Mouse (Mus musculus): ENCODE results near the gene Pdlim5.
"Not testable (repeated sequence)": the region's sequence is repeated elsewhere in the genome, so short reads cannot be mapped to it uniquely, and the experiment has no call there.

Pdlim5 gene

DNA sequence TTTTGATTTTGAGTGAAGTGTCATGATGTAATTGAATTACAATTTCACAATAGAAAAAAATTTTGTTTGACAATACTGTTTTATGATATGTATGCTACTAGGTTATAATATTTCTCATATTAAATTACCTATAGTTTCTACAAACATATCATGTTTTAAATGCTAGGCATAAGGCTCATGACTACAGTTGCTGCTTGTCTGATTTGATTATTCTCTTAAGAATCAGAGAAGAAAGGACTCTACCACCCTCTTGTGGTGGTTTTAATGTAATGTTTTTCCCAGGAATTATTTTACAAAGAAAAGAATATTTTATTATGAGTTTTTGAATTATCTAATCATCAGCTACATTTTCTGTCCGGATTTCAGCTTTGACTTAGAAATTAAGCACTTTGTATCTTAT lies 120.5 kb downstream of the Pdlim5 start:
- no peak for DNase-seq (ENCODE audit: low spot score)

DNA sequence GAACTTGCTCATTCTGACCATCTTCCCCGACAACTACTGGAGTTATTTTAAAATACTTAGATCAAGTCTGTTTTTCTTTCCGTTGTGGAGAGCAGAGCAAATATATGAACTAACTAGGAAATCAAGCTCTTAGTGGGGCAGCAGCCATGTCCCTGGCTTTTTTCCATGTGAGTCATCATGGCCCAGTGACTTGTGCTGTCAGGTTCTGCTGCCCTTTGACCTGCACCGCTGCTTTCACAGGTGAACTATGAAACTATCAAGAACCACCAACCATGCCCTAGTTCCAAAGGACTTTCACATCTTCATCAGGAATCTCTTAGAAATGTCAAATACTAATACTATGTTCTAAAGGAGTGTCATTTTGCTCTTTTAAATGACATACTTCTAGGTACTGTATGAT lies 121.0 kb downstream of the Pdlim5 start:
- no peak for DNase-seq (ENCODE audit: low spot score)

DNA sequence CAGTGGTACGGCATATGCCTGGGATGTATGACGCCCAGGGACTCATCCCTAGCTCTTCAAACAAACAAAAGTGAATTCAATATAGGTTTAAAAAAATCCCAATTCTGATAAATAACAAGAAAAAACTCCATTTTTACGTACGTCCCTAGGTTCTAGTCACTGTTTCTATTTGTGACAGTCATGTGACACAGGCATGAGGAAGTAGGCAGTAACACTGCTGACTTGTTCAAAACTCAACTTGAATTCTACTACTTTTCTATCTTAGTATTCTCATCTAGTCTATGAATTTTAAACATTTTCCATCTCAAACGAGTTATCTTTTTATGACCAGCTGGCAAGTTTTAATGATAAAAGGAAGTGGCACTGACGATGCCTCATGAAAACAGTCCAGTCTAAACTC lies 122.2 kb downstream of the Pdlim5 start:
- no peak for DNase-seq (ENCODE audit: low spot score)

DNA sequence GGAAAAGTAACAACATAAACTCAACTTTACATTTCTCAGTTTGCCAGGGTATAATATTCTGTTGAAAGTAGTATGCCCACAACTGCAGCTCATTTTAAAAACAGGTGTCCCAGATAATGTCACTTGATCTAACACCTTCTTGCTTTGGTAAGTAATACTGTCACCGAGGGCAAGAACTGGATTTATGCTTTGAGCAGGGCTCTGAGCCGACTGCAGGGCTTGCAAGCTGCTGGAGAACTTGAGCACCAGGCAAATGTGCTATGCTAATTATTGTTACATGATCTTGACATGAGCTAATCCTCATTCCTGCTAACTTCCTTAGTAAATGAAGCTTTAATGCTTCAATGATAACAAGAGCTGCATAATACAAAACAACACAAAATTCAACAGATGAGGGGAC lies 139.1 kb downstream of the Pdlim5 start:
- DNase-seq (ENCODE audit: low spot score), result no peak

DNA sequence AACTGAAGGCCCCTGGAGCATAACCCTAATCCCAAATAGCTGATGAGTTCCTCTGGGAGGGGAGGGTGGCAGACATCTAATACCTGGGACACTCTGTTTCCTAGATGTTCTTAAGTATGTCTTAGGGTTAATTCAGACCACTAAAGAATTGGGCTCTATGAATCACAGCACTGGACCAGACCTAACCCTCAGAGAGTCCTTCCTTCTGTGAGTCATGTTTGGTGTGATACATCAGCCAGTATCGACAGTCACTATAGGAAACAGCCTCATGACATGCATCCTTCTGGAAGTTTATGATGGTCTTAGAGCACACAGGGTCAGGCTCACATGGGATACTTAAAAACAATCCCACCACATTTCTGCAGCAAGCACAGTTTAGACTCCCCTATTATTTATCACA lies 143.4 kb downstream of the Pdlim5 start:
- no peak for DNase-seq (ENCODE audit: low spot score)

DNA sequence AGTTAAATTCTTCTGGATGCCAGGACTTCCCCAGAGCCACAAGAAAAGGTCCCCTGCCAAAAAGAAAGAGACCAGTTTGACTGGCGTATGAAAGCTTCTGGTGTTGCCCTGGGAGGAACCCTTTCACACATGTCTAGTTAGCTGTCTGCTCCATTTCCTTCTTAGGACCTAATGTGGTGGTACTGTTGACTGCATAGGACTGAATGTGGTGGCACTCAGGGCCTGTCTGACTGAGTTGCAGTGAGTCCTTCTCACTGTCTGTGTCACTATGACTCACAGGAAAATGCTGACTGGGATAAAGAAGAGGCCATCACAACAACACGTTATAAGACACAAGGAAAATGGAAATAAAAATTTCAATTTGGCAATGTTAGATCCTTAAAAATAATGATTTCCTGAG lies 146.0 kb downstream of the Pdlim5 start:
- no peak for DNase-seq (ENCODE audit: low spot score)

DNA sequence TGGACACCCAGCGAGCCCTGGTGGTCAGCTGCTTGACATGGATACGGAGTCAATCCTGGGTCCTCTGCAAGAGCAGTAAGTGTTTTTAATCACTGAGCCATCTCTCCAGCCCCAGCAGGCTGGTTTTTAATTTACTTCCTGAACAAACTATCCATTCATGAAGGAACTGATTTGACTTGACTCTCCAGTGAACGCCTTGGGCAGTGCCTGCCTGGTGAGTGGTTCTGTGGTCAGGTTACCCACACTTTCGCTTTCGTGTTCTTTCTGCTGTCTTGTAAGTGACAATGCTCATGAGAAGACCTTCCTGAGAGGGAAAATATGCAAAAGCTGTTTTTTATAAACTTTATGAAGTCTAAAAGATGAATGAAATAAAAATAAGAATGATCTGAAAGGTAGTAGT lies 152.2 kb downstream of the Pdlim5 start:
- no peak for DNase-seq (ENCODE audit: low spot score)

DNA sequence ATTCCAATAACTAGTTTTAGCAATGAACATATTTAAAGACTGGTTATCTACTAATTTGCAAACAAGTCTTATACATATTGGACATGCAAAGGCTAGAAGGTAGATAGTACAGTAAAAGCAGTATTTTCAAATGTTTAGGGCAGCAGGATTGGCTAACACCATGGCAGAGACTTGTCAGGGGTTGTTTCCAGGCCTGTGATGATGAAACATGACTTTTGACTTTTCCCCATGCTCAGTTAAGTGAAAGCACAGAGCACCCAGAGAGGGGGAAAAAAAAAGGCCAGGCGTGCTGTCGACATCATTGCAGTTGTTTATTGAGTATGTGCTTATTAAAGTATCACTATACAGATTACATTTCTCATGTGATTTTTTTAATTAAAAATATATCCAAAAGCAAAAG lies 156.2 kb downstream of the Pdlim5 start:
- DNase-seq (ENCODE audit: low spot score), result no peak

DNA sequence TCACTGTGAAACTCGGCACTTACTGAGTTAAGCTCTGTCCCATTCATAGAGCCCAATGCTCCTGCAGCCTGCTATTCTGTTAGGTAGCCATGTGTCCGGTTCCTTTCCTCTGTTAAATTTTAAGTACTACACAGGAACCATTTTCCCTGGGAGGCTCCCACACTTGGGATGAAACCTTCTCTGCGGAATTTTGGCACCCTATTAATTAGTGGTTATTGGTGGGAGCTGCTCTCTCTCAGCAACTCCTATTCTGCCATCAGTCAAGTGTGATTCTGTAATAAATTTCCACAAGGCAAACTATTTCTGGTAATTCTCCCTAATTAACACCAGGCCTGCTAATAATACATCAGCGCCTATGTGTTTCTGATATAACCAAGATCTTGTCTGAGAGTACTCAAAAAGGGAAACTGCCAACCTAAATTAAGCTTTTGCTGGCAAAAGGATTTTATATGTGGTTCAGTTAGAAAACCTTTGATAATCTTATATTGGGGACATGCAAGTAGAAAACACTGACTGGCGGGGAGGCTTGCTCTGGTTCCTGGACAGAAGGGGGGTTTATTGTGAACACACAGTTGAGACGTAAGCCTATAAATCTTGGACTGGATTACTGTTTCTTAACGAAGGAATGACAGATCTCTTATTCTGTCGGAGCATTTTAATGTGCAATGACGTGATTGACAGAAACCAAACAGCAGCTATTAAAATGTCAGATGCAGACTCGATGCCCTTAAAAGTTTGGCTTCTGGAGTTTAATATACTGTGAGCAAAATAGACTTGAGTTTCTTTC lies 157.0 kb downstream of the Pdlim5 start:
- DNase-seq (ENCODE audit: low spot score), result no peak

DNA sequence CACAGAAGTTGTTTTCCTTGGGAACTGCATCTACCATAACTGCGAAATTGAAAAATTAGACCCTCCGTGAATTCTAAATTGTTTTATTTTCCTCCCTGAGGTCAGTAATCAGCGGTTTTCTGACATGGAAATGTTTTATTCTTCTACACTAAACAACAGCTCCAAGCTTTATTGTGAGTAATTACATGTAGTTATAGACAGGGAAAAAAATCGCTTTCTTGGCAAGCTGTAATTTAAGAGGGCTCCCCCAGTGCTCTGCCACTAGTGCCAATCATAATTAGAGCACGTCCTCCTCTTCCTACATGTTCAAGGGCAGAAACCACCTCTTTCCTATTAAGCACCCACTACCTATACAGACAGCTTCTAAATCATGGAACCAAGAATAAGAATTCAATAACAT lies 157.9 kb downstream of the Pdlim5 start:
- DNase-seq (ENCODE audit: low spot score), result no peak

DNA sequence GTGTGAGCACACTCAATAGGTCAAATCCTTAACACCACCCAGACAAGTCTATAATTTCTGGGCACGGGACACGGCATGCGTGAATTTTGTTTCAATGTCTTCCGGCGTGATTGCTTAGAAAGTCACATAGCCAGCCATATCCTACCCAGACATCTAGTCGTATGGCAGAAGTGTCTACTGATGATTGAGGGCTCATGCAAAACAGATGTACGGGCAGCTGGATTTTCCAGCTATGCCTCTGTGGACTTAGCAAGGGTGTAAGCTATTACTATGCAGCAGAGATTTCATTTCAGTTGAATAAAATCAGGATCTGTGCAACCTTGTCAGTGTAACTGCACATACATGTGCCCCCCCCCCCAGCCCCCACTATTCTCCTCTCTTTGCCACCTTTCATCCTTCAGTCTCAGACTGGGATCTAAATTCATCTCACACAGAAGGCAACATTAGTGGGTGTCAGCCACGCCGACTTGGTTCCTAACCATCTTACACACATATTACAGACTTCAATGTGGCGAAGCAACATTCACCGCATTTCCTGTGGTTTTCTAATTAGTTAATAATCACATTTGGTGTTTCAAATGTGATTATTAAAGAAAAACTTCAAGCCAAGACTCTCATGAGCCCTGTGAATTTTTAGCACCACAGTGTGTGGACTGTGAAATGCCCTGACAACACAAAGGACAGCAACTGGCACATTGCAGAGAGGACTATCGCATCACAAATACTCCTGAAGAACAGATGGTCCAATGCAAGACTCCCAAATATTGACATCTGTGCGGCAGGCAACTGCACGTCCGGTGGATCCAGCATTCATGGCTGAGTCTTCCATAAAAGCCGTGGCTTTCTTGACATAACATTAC lies 161.7 kb downstream of the Pdlim5 start:
- no peak for DNase-seq (ENCODE audit: low spot score)

DNA sequence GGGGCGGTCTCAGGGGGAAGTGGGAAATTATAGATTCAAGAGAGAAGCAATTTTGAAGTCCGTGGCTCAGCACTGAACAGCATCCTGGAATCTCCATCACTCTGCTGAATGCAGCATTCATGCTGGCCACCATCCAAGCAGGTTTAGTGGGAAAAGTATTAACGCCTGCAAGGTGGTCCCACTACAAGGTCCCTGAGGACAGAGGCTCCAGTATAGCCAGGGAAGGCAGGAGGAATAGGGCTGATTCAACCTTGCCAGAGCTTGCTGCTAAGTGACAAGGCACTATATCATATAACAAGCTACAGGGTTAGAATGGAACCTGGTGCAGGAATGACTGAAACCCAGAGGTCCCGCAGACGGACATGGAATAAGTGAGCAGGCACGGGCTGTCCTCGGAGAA lies 166.8 kb downstream of the Pdlim5 start:
- DNase-seq (ENCODE audit: low spot score), result no peak

DNA sequence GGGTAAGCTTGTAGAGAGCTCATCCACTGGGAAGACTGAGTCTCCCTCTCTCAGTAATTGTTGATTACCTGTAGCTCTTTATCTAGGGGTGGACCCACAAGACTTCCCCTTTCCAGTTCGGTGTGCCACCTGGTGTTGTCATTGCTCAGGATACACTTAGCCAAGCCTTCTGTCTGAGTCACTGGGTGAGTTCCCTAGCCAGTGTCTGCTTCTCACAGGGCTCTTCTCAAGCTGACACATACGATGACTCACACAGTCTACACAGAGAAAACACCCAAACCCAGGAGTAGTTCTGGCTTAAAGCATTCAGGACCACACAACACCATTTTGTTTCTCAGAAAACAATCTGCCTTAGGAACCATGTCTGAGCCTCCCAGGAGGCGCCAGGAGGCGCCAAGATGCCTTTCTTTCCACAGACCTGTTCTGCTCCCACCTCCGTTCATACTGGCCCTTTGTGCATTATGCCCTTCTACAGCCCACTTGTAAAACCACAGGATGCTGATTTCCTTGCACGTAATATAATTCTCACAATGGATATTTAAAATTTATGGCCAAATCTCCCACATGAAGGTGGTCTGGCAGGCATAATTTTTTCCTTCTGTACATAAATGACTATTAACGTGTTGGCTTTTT lies 172.9 kb downstream of the Pdlim5 start:
- no peak for DNase-seq (ENCODE audit: low spot score)

DNA sequence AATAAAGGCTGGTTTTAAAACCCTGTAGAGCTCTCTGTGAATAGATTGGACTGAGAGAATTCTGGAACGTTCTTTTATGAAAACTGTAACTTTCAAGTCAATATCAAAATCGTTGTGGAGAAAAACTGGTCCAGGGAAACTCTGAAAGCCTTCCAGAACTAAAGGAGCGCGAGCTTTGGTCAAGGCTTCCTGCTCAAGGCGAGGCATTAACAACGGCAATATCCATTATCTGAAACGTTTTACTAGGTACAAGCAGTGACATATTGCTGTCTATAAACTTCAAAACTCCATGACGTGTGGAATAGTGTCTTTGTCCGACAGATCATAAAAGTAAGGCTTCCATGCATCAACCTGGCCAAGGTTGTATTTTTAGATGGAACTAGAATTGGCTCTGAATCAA lies 175.6 kb downstream of the Pdlim5 start:
- no peak for DNase-seq (ENCODE audit: low spot score)

DNA sequence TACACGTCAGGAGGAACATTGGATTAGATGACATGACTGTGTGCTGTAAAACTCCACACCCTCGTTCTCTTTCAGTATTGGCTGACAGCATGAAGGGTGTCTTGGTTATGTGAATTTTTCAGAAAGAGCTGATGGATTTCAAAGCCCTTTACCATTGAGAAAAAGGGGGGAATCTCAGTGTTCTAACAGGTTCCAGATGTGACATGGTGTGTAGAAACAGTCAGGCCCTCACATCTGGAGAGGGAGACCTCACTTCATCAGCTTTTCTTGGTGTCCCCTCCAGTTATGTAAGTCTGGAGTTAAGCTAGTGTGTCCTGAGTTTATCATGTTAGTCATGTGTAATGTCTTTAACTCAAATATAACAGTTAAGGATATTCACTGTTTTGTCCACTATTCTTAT lies 182.7 kb downstream of the Pdlim5 start:
- DNase-seq (ENCODE audit: low spot score), result no peak

DNA sequence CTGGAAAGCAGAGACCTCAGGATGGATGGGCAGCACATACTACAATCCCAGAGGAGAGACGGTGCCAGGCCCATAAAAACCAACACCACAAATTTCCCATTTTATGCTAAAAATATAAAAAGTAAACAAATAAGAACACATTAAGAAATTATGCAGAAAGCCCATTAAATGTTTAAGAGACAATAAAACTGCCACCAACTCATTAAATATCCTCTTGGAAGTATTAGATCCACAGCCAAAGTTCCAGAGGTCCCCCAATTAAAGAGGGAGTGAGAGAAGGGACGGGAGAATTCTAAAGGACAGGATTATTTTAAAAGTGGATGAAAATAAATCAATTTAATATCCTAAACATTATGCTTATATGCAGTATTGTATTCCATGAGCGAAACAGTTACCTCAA lies 183.3 kb downstream of the Pdlim5 start:
- no peak for DNase-seq (ENCODE audit: low spot score)

DNA sequence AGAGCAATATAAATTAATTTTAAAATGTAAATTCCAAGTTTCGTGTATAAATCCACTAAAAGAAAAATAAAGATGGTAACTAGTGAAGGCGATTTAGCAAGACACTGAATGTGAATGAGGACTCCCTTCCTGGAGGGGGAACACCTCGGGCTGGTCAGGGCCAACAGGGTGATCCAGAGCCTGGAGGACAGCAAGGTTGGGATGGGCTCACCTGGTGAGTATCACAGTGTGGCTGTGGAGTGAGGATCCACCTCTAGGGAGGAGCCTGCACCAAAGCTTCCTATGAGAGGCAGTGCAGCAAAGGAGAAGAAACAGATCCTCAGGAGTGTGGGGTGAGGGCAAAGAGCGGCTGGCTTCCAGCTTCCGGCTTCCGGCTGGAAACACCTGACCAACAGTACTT lies 185.5 kb downstream of the Pdlim5 start:
- no peak for DNase-seq (ENCODE audit: low spot score)

DNA sequence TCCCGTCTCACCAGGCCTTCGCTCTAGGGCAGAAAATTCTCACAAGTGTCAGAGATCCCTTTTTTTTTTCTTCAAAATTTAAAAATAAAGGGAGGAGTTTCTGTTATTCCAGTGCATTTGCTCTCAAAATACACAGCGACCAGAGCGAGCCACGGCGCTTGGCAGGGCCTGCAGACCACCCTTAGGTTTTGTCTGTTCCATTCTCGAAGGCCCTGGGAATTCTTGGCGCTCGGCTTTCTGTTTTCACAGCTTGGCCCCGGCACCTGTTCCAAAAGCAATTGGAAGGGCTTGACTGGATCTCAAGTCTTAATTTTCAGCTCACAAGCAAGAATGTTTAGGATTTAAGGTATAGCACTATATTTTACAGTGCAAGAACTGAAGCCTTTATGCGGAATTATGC lies 186.4 kb downstream of the Pdlim5 start:
- DNase-seq (ENCODE audit: low spot score), result no peak

DNA sequence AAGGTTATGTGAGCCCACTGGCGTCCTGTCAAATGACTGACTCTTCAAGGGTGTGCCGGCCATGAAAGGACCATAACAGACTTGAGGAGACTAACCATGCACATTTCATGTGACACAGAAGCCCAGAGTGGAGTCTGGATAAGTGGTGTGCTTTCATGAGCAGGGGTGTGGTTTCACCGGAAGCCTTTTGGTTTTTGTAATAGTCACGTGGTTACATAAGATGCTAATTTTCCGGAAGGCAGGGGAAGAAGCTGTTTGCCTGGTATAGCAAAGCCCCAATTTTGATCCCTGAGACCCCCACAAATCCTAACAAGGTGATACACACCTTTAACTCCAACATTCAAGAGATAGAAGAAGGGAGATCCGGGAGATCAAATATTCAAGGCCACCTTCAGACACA lies 188.0 kb downstream of the Pdlim5 start:
- DNase-seq (ENCODE audit: low spot score), result no peak

DNA sequence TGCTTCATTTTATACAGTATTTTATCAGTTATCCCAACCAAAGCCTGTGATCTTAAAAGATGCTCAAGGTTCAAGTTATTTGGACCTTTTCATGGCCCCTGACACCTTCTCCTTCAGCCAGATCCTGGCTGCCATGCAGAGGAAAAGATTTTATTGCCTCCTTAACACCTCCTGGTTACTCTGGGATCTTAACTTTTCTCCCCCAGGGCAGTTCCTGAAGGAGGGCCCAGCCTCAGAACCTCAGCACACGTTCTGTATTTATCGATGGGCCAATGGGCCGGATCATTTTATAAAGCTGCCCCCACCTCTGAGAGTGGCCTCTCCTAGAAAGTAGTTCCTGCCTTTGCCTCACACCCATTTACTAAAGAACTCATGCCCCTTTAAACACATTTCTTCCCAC lies 189.2 kb downstream of the Pdlim5 start:
- no peak for DNase-seq (ENCODE audit: low spot score)

DNA sequence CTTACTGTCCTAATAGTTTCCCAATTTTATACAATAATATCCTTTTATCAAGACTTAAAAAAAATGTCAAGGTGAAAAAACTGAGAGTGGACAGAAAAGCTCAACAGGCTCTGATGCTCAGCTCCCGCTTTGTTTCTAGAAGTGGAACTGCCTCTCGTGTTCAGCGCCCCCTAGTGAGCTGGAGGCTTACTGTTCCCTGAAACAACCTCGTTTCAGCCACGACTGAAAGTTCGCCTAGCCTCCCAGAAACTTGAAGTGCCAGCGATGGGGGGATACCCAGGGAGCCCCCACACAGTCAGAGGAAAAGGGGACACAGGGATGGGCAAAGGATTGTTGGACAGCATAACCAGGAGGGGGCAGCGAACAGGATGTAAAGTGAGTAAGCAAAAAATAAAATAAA lies 199.4 kb downstream of the Pdlim5 start:
- no peak for DNase-seq (ENCODE audit: low spot score)

DNA sequence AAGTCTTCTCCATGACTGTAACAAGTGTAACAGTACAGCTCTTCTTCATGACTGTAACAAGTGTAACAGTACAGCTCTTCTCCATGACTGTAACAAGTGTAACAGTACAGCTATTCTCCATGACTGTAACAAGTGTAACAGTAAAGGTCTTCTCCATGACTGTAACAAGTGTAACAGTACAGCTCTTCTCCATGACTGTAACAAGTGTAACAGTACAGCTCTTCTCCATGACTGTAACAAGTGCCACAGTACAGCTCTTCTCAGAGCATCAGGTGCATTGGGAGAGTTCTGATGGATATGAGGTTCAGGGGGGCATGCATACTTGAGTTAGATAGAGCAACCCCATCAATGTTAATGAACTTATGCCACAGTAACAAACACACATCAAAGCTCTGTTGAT lies 203.9 kb downstream of the Pdlim5 start:
- DNase-seq (ENCODE audit: low spot score), result not testable (repeated sequence)
